Mouse (Mus musculus): ENCODE measurements around the gene Map3k20. TPM values are rescaled to one million over a fixed set of nuclear protein-coding genes. Genes with fewer than 3 reads are reported as not detected.

The Map3k20 gene
- polyA plus RNA-seq, 1 experiment from 2014 or later, result 3.8 TPM

DNA sequence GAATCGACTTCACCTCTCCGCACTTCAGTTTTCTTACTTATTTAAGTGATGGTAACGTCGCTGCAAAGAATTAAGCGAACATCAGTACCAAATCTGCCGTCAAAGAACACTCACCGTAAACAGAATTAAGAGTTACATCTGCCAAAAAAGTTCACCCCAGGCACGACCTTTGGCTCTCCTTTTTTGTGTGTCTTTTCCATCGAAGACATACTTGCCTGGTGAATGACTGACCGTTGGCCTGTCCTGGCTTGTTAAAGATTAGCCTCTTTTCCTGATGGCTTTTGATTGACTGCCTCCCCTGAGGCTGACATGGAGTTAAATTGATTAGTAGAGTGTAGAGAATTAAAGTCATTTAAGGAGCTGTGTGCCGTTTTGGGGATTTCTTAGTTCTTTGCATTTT lies 191.8 kb downstream of the Map3k20 start:
- no peak overlapping the region for H3K27ac ChIP-seq (replicated peaks)
- no peaks in the 10 kb centered on the region for H3K36me3 ChIP-seq
- peaks cover 17% of the 10 kb centered on the region for H3K27me3 ChIP-seq (replicated peaks)
- H3K4me1 ChIP-seq, result peaks cover 21% of the 10 kb centered on the region
- ATAC-seq (ENCODE audit: low FRiP score), result no peak
- 0 out of 2 replicates have a peak overlapping the region, but pooled peaks have one; percentile 28 for H3K9ac ChIP-seq (replicated peaks)
- H3K4me2 ChIP-seq, result peak overlapping the region; percentile 97
- 5% methylated on average over 11 of the region's 11 CpGs for WGBS
- peak overlapping the region; percentile 91 for H3K4me3 ChIP-seq (replicated peaks)
- no peaks in the 10 kb centered on the region for H3K9me3 ChIP-seq (replicated peaks)

DNA sequence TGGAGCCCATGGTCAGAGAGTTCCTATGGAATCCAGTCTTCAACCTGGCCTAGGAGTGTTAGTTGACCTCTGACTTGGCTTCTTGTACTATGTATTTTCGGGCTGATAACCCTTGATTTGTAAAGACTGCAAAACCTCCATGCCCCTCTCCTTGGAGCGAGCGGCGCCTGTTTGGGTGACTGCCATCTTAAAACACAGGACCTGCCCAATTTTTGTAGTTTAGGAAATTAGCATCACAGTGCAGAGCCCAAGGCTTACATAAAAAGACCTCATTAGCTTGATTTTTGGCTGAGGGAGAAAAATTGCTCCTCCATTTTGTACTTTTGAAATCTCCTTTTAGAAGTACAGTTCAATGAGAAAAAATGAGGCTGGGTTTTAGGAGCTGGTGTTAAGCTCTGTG lies 192.7 kb downstream of the Map3k20 start:
- peak overlapping the region; percentile 97 for H3K4me2 ChIP-seq
- no peak overlapping the region for H3K9ac ChIP-seq (replicated peaks)
- no peak overlapping the region for H3K27ac ChIP-seq (replicated peaks)
- H3K4me1 ChIP-seq, result peaks cover 21% of the 10 kb centered on the region
- no peaks in the 10 kb centered on the region for H3K36me3 ChIP-seq
- WGBS, result 64% methylated on average over 4 of the region's 4 CpGs
- H3K9me3 ChIP-seq (replicated peaks), result no peaks in the 10 kb centered on the region
- peaks cover 17% of the 10 kb centered on the region for H3K27me3 ChIP-seq (replicated peaks)
- 0 out of 2 replicates have a peak overlapping the region, but pooled peaks have one; percentile 1 for H3K4me3 ChIP-seq (replicated peaks)
- no peak for ATAC-seq (ENCODE audit: low FRiP score)

DNA sequence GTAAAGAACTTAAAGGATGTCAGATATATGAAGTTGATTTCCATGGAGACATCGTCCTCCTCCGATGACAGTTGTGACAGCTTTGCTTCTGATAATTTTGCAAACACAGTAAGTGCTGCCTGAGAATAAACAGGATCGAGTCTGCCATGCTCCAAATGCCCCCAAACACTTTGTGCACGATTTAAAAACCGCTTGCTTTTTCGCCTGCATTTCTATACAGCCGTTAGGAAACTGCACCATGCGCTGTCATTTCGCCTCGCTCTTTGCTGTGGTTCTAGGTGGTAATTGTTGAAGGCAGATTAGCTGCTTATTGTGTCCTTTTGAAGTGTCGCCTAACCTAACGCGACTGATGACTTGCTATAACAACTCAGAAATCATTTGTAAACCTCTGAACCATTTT lies 193.5 kb downstream of the Map3k20 start:
- H3K27ac ChIP-seq (replicated peaks), result no peak overlapping the region
- H3K4me3 ChIP-seq (replicated peaks), result no peak overlapping the region
- H3K9ac ChIP-seq (replicated peaks), result no peak overlapping the region
- H3K9me3 ChIP-seq (replicated peaks), result no peaks in the 10 kb centered on the region
- H3K27me3 ChIP-seq (replicated peaks), result peaks cover 10% of the 10 kb centered on the region
- H3K4me1 ChIP-seq, result peaks cover 21% of the 10 kb centered on the region
- H3K4me2 ChIP-seq, result peak overlapping the region; percentile 22; the same call in 1 of the 2 replicates
- 48% methylated on average over 13 of the region's 13 CpGs for WGBS
- H3K36me3 ChIP-seq, result peaks cover 4% of the 10 kb centered on the region; the same call in 1 of the 2 replicates
- no peak for ATAC-seq (ENCODE audit: low FRiP score)

DNA sequence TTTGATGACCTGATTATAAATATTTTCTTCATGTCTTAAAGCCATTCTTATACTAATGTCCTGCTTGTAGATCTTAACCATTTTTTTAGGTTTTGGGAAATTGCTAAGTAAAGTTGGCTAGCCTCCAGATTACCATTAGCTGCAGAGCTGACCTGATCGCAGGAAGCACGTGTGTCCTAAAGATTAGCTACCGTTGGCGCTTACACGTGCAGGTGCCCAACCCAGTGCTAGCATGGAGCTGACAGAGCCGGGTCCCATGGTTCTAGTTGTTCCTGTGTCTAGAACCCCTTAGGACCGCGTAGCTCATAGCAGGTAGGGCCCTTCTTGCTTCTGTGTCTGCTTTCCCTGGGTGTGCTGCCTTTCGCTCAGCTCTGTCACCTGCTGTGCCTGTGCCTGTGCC lies 194.4 kb downstream of the Map3k20 start:
- Histone ChIP-seq H3K4me1 (peaks cover 21% of the 10 kb centered on the region), H3K36me3 (peaks cover 4% of the 10 kb centered on the region; the same call in 1 of the 2 replicates), H3K27ac (replicated peaks) (no peak overlapping the region), H3K9me3 (replicated peaks) (no peaks in the 10 kb centered on the region), H3K4me2 (no peak overlapping the region), H3K27me3 (replicated peaks) (peaks cover 2% of the 10 kb centered on the region), H3K9ac (replicated peaks) (no peak overlapping the region), H3K4me3 (replicated peaks) (no peak overlapping the region)
- WGBS, result 89% methylated on average over 9 of the region's 9 CpGs
- ATAC-seq (ENCODE audit: low FRiP score), result no peak

DNA sequence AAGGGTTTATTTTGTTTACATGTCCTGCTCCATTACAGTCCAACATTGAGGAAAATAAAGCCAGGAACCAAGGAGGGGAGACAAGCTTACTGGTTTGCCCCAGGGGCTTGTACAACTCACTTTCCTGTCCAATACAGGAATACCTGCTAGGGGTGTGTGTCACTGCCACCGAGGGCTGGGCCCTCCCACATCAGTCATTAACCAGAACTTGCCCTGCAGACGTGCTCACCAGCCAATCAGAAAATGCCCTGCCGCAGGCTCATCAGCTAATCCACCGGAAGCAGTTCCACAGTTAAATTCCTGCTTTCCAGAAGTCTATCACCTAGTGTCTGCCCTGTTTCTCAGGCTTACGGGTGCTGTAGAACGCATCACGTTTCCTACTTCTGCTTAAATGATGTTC lies 206.2 kb downstream of the Map3k20 start:
- no peak for ATAC-seq (ENCODE audit: low FRiP score)
- 47% methylated on average over 7 of the region's 7 CpGs for WGBS
- H3K4me3 ChIP-seq (replicated peaks), result no peak overlapping the region

More for the DNA sequence above, 206.2 kb downstream of the Map3k20 start:
- no peaks in the 10 kb centered on the region for H3K4me1 ChIP-seq
- H3K9me3 ChIP-seq (replicated peaks), result no peaks in the 10 kb centered on the region
- no peak overlapping the region for H3K4me2 ChIP-seq
- H3K9ac ChIP-seq (replicated peaks), result no peak overlapping the region
- H3K27me3 ChIP-seq (replicated peaks), result peaks cover 3% of the 10 kb centered on the region; the same call in 1 of the 2 replicates
- no peaks in the 10 kb centered on the region for H3K36me3 ChIP-seq
- H3K27ac ChIP-seq (replicated peaks), result no peak overlapping the region

Other genes with a start within 250 kb of the Map3k20 start
- gene Cdca7, start 190.5 kb downstream of the Map3k20 start, polyA plus RNA-seq (2015; fragmentation: Nextera tagmentation; extraction: Ambion mirVana), result 14.0 and 57.1 TPM in 2 replicates

Measured in neural tube, embryonic 15.5 days (tissue).